Mouse (Mus musculus) myocyte (in vitro differentiated cells): ENCODE results near the gene Efna3.

ENCODE experiments used
- E2F4 ChIP-seq: IDR thresholded peaks from one replicate; pipeline ENCODE4 v1.6.1; 2011; ENCODE audit warnings: mild to moderate bottlenecking, control low read depth, moderate library complexity; ENCODE audit not compliant: insufficient read depth
- MYOD1 ChIP-seq, 3 experiments: IDR thresholded peaks; one replicate each; pipeline ENCODE4 v1.6.1; 2011; ENCODE audit warnings: control low read depth in 2 of 3, low read depth in 2 of 3, mild to moderate bottlenecking in 2 of 3, moderate library complexity in 1 of 3; ENCODE audit not compliant: insufficient read length in 2 of 3, control insufficient read depth in 1 of 3
- MYOG ChIP-seq, 3 experiments: IDR thresholded peaks; one replicate each; pipeline ENCODE4 v1.6.1; 2011; ENCODE audit warnings: control low read depth in 2 of 3, low read depth in 2 of 3, mild to moderate bottlenecking in 2 of 3; ENCODE audit not compliant: insufficient read length in 2 of 3, control insufficient read depth in 1 of 3, insufficient read depth in 1 of 3
- POLR2A ChIP-seq: IDR thresholded peaks from one replicate; pipeline ENCODE4 v1.6.1; 2011; ENCODE audit warnings: low read depth, mild to moderate bottlenecking, control low read depth, moderate library complexity; ENCODE audit not compliant: insufficient read length
- POLR2AphosphoS2 ChIP-seq: IDR thresholded peaks from one replicate; pipeline ENCODE4 v1.6.1; 2011; ENCODE audit warnings: low read depth, control low read depth; ENCODE audit not compliant: insufficient read length
- USF1 ChIP-seq: IDR thresholded peaks from one replicate; pipeline ENCODE4 v1.6.1; 2011; ENCODE audit warnings: low read depth, mild to moderate bottlenecking, control low read depth, moderate library complexity

GRCm38 (mm10) chr3:89340465-89340864 lies 17.7 kb upstream of the Efna3 start:
- TF ChIP-seq USF1, result no peak
- TF ChIP-seq POLR2A, result no peak
- TF ChIP-seq POLR2AphosphoS2, result no peak
- TF ChIP-seq MYOG (IDR thresholded peaks at IDR 0.05; ENCODE audit: control insufficient read depth in 1 of 3, insufficient read depth in 1 of 3, insufficient read length in 2 of 3, low read depth in 2 of 3), result no peak
- no peak for TF ChIP-seq MYOD1 (IDR thresholded peaks at IDR 0.05; ENCODE audit: control insufficient read depth in 1 of 3, insufficient read length in 2 of 3, low read depth in 2 of 3)
- no peak for TF ChIP-seq E2F4
